Comparison of ENCODE assay signal across 8 mouse cellular contexts in genomic region chr1:52008443-52008842, GRCm38 (mm10). TPM values are rescaled to one million over a fixed set of nuclear protein-coding genes. Genes with fewer than 3 reads are reported as not detected.
A peak's percentile ranks its signal among the peaks of the same experiment; 100 is the strongest.
DNase-seq lines count a peak whose midpoint lies in the region; ATAC-seq and TF ChIP-seq lines count a peak whose summit lies in the region.

No protein-coding gene starts in this region.

- H3K9ac ChIP-seq in ES-E14 (ENCODE audit: insufficient read depth, low read depth, low read length, poor library complexity, severe bottlenecking): peak overlapping the region; percentile 36; the same call in 1 of the 2 replicates
- no peak overlapping the region for H3K9ac ChIP-seq in liver, embryonic 13.5 days
- no peak overlapping the region for H3K9ac ChIP-seq in midbrain, postnatal 0 days (replicated peaks; ENCODE audit: low read length, poor library complexity, severe bottlenecking)

- peak overlapping the region; percentile 44 for H3K4me2 ChIP-seq in liver, embryonic 13.5 days
- H3K4me2 ChIP-seq in midbrain, postnatal 0 days (ENCODE audit: low read depth, low read length, poor library complexity, severe bottlenecking): peak overlapping the region; percentile 41

- H3K27ac ChIP-seq in ES-E14 (ENCODE audit: insufficient read depth, low read depth, low read length, poor library complexity, severe bottlenecking): no peak overlapping the region
- no peak overlapping the region for H3K27ac ChIP-seq in hindbrain, embryonic 10.5 days
- no peak overlapping the region for H3K27ac ChIP-seq in liver, embryonic 13.5 days
- no peak overlapping the region for H3K27ac ChIP-seq in midbrain, postnatal 0 days (ENCODE audit: low read depth, low read length)

- no peak for ATAC-seq in liver, embryonic 13.5 days (ENCODE audit: low read depth)
- no peak for ATAC-seq in midbrain, postnatal 0 days (ENCODE audit: low FRiP score)

- H3K36me3 ChIP-seq in ES-E14 (ENCODE audit: control insufficient read depth, insufficient read depth, low read length, poor library complexity, severe bottlenecking): no peaks in the 10 kb centered on the region
- no peaks in the 10 kb centered on the region for H3K36me3 ChIP-seq in hindbrain, embryonic 10.5 days
- no peaks in the 10 kb centered on the region for H3K36me3 ChIP-seq in liver, embryonic 13.5 days
- no peaks in the 10 kb centered on the region for H3K36me3 ChIP-seq in midbrain, postnatal 0 days (ENCODE audit: insufficient read depth, low read length)

- WGBS in hindbrain, embryonic 10.5 days: 4% methylated on average over 11 of the region's 11 CpGs
- 3% methylated on average over 11 of the region's 11 CpGs for WGBS in liver, embryonic 13.5 days (ENCODE audit: insufficient replicate concordance)
- 6% methylated on average over 11 of the region's 11 CpGs for WGBS in midbrain, postnatal 0 days

- H3K4me1 ChIP-seq in ES-E14 (ENCODE audit: control insufficient read depth in 2 of 2, insufficient read depth in 2 of 2, low read length in 2 of 2, poor library complexity in 1 of 2): 0 out of 4 replicates have a peak, but pooled peaks cover 2 to 5% of the 10 kb centered on the region in 2 experiments
- H3K4me1 ChIP-seq in hindbrain, embryonic 10.5 days (replicated peaks): peaks cover 11% of the 10 kb centered on the region
- H3K4me1 ChIP-seq in liver, embryonic 13.5 days (replicated peaks): 0 out of 2 replicates have a peak, but pooled peaks cover 4% of the 10 kb centered on the region
- no peaks in the 10 kb centered on the region for H3K4me1 ChIP-seq in midbrain, postnatal 0 days (ENCODE audit: insufficient read depth, low read length)

- in situ Hi-C loops in ES-E14 (cut with MboI; ENCODE audit: low sequenced_read_pairs in 2 of 2, unreplicated experiment in 2 of 2): loop anchor here (10.0 kb wide), 2 partner anchors 86 to 364 kb away; no protein-coding TSS in a partner anchor

- peak; percentile 55 for DNase-seq in ES-E14 (ENCODE audit: low read depth, low spot score)
- peak; percentile 45 for DNase-seq in embryo, embryonic 10 days (ENCODE audit: low spot score)
- peak; percentile 4 for DNase-seq in hindbrain, embryonic 10.5 days (ENCODE audit: low spot score)
- DNase-seq in liver, embryonic 13.5 days: no peak
- DNase-seq in midbrain, postnatal 0 days (ENCODE audit: low spot score): no peak
- DNase-seq in cerebellum, adult 11 months: no peak
- no peak for DNase-seq in ovary, adult 18-20 months (ENCODE audit: low spot score)
- no peak for DNase-seq in urinary bladder, adult 18-20 months (ENCODE audit: low spot score in 2 of 2)

- H3K9me3 ChIP-seq in ES-E14 (ENCODE audit: control insufficient read depth, insufficient read depth, low read depth, low read length): no peaks in the 10 kb centered on the region
- H3K9me3 ChIP-seq in hindbrain, embryonic 10.5 days: no peaks in the 10 kb centered on the region
- H3K9me3 ChIP-seq in liver, embryonic 13.5 days (replicated peaks): no peaks in the 10 kb centered on the region
- H3K9me3 ChIP-seq in midbrain, postnatal 0 days (ENCODE audit: low read length): no peaks in the 10 kb centered on the region

- no peak for TF ChIP-seq CTCF in midbrain, postnatal 0 days (IDR thresholded peaks at IDR 0.05)

- peak overlapping the region; percentile 39 to 64 for H3K4me3 ChIP-seq in ES-E14 (ENCODE audit: insufficient read depth in 1 of 2, low read depth in 1 of 2, low read length in 2 of 2, poor library complexity in 1 of 2, severe bottlenecking in 1 of 2)
- H3K4me3 ChIP-seq in hindbrain, embryonic 10.5 days: peak overlapping the region; percentile 48
- peak overlapping the region; percentile 35 for H3K4me3 ChIP-seq in liver, embryonic 13.5 days (replicated peaks)
- peak overlapping the region; percentile 23; the same call in 1 of the 2 replicates for H3K4me3 ChIP-seq in midbrain, postnatal 0 days (ENCODE audit: low read depth, low read length)

- H3K27me3 ChIP-seq in hindbrain, embryonic 10.5 days (ENCODE audit: insufficient read depth, poor library complexity, severe bottlenecking): peaks cover 15% of the 10 kb centered on the region
- no peaks in the 10 kb centered on the region for H3K27me3 ChIP-seq in liver, embryonic 13.5 days
- H3K27me3 ChIP-seq in midbrain, postnatal 0 days (ENCODE audit: insufficient read depth, low read length): no peaks in the 10 kb centered on the region

TF ChIP-seq in ES-E14, 5 proteins besides CTCF, POLR2A, EP300 and RAD21:
- no peak for TF ChIP-seq HCFC1 (IDR thresholded peaks at IDR 0.05; ENCODE audit: borderline replicate concordance, insufficient read depth, low read length)
- no peak for TF ChIP-seq CHD2 (IDR thresholded peaks at IDR 0.05; ENCODE audit: low read depth, low read length)
- no peak for TF ChIP-seq ZNF384 (IDR thresholded peaks at IDR 0.05; ENCODE audit: low read depth, low read length)
- no peak for TF ChIP-seq MAFK (IDR thresholded peaks at IDR 0.05; ENCODE audit: insufficient read depth, low read depth, low read length)
- no peak for TF ChIP-seq ZC3H11A (IDR thresholded peaks at IDR 0.05; ENCODE audit: borderline replicate concordance, low read depth, low read length)

RNA-seq across cellular contexts. Expression of gene Stat4, which starts 21.5 kb away (rescaled TPM):
- 3.8 and 5.6 TPM in 2 replicates for total RNA-seq in ES-E14 (2012; rRNA removed)
- polyA plus RNA-seq in hindbrain, embryonic 10.5 days (2016; fragmentation: Nextera tagmentation; extraction: Ambion mirVana): 1.3 and 1.4 TPM in 2 replicates
- 1.3 and 1.5 TPM in 2 replicates for polyA plus RNA-seq in liver, embryonic 13.5 days (2015; fragmentation: Nextera tagmentation; extraction: Ambion mirVana)
- total RNA-seq in midbrain, postnatal 0 days (2014; rRNA removed): 0.60 and 0.80 TPM in 2 replicates
- polyA plus RNA-seq in midbrain, postnatal 0 days (2015; fragmentation: Nextera tagmentation; extraction: Ambion mirVana): 0.61 and 0.74 TPM in 2 replicates

Comparison
In these comparisons a context has a peak if more than half of its experiments do, and no peak if none do; other contexts are left out.
1. DNase-seq: peak in ES-E14 (single experiment), embryo, embryonic 10 days (single experiment) and hindbrain, embryonic 10.5 days (single experiment); none in liver, embryonic 13.5 days (single experiment), midbrain, postnatal 0 days (single experiment), cerebellum, adult 11 months (single experiment), ovary, adult 18-20 months (single experiment) and urinary bladder, adult 18-20 months (0 of 2).
2. Peak in every context shown above with its lines, with median percentiles within 50 percentile points of each other: H3K4me3 ChIP-seq.